Mouse (Mus musculus): Measurements from ENCODE around the gene Tsku. TPM values are rescaled to one million over a fixed set of nuclear protein-coding genes. Genes with fewer than 3 reads are reported as not detected.

The Tsku gene
- polyA plus RNA-seq, 1 experiment from 2014 or later, result 9.4 TPM

DNA sequence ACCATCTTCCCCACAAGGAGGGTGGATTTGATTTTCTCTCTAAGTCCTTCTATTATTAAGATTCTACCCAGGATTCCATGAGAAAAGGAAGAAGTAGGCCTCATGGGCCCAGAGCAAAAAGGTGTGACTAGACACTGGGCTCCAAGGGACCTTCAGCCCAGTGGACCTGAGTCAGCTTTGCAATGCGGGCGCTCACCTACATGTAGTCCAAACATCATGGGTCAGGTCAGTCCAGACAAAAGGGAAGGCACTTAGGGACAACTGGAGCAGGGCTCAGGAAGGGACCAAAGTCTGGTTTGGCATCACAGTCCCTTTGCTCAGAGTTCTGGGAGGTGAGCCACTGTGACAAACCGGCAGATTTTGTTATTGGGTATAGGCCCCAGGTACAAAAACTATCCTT, 9.6 kb downstream of the Tsku start:
- Histone ChIP-seq H3K4me1 (replicated peaks; ENCODE audit: control insufficient read depth, insufficient read depth, low read length) (peaks cover 10% of the 10 kb centered on the region), H3K27me3 (ENCODE audit: control insufficient read depth, insufficient read depth, low read depth, low read length) (no peaks in the 10 kb centered on the region), H3K4me3 (ENCODE audit: low read length) (no peak overlapping the region), H3K36me3 (ENCODE audit: control insufficient read depth, insufficient read depth, low read length) (peaks cover 11% of the 10 kb centered on the region; the same call in 1 of the 2 replicates), H3K9ac (ENCODE audit: low read length) (no peak overlapping the region; the same call in 1 of the 2 replicates), H3K9me3 (ENCODE audit: control insufficient read depth, low read length) (no peaks in the 10 kb centered on the region), H3K27ac (ENCODE audit: low read length) (no peak overlapping the region), H3K4me2 (ENCODE audit: low read depth, low read length) (no peak overlapping the region)
- ATAC-seq (ENCODE audit: low read depth), result no peak
- 94% methylated on average over 3 of the region's 3 CpGs for WGBS

DNA sequence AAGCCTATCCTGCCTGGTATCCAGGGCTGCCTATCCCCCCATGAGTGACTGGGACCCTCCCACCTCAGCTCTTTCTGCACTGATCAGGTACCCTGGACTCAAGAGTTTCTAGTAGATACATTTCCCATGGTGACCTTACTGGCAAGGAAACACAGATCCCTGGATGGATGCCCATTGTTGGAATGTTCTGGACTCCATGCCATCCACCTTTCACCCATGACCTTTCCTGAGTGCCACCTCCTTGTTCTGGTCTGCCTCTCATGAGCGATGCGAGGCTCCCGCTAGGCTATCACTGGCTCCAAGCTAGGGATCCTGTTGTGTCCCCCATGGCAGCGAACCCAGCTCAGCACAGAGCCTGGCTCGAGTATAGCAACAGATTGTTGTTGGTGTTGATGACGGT, 11.3 kb downstream of the Tsku start:
- peaks cover 11% of the 10 kb centered on the region; the same call in 1 of the 2 replicates for H3K36me3 ChIP-seq (ENCODE audit: control insufficient read depth, insufficient read depth, low read length)
- ATAC-seq (ENCODE audit: low read depth), result no peak
- H3K4me2 ChIP-seq (ENCODE audit: low read depth, low read length), result no peak overlapping the region
- H3K4me1 ChIP-seq (replicated peaks; ENCODE audit: control insufficient read depth, insufficient read depth, low read length), result peaks cover 7% of the 10 kb centered on the region; the same call in 1 of the 2 replicates
- no peaks in the 10 kb centered on the region for H3K9me3 ChIP-seq (ENCODE audit: control insufficient read depth, low read length)
- H3K27me3 ChIP-seq (ENCODE audit: control insufficient read depth, insufficient read depth, low read depth, low read length), result no peaks in the 10 kb centered on the region
- 85% methylated on average over 6 of the region's 6 CpGs for WGBS
- H3K9ac ChIP-seq (ENCODE audit: low read length), result no peak overlapping the region
- no peak overlapping the region for H3K27ac ChIP-seq (ENCODE audit: low read length)
- no peak overlapping the region for H3K4me3 ChIP-seq (ENCODE audit: low read length)

DNA sequence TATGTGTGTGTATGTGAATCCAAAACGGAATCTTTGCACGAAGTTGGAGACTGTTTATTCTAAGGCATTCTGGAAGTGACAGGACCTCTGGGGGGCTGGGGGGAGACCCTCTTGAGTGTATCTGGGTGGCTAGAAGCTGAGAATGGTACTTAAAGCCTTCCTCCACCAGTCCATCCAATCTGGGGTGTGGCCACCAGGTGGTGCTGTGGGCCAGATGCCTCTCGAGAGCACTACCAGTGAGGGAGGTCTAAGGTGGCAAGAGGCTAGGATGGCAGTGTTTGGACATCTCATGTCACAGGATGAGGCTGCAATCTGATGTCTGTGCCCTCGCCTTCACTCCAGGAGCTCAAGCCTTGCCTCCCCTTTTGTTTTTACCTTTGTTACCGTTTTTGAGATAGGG, 12.0 kb downstream of the Tsku start:
- WGBS, result 14% methylated on average over 5 of the region's 5 CpGs
- H3K27ac ChIP-seq (ENCODE audit: low read length), result no peak overlapping the region
- no peak overlapping the region for H3K9ac ChIP-seq (ENCODE audit: low read length)
- H3K36me3 ChIP-seq (ENCODE audit: control insufficient read depth, insufficient read depth, low read length), result peaks cover 11% of the 10 kb centered on the region; the same call in 1 of the 2 replicates
- no peak overlapping the region for H3K4me2 ChIP-seq (ENCODE audit: low read depth, low read length)
- H3K4me1 ChIP-seq (replicated peaks; ENCODE audit: control insufficient read depth, insufficient read depth, low read length), result no peaks in the 10 kb centered on the region
- no peak overlapping the region for H3K4me3 ChIP-seq (ENCODE audit: low read length)
- peak; percentile 44 for ATAC-seq (ENCODE audit: low read depth)
- H3K9me3 ChIP-seq (ENCODE audit: control insufficient read depth, low read length), result no peaks in the 10 kb centered on the region
- H3K27me3 ChIP-seq (ENCODE audit: control insufficient read depth, insufficient read depth, low read depth, low read length), result no peaks in the 10 kb centered on the region

DNA sequence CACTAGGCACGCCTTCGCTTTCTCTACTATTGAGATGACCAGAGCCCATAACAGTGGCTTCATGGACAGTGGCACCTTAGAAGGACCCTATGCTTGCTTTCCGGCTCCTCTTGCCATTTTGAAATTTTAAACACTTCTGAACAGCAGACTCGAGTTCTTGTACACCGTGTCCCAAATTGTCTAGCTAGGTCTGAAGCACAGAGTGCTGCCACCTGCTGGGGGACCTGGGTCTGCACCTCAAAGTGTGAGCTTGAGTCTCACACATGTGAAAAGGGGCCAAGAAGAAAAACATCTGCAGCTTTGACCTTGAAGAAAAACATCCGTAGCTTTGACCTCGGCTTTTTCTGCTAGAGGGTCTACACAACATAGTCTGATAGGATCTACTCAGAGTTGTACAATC, 13.1 kb downstream of the Tsku start:
- Histone ChIP-seq H3K27ac (ENCODE audit: low read length) (no peak overlapping the region), H3K27me3 (ENCODE audit: control insufficient read depth, insufficient read depth, low read depth, low read length) (no peaks in the 10 kb centered on the region), H3K9me3 (ENCODE audit: control insufficient read depth, low read length) (no peaks in the 10 kb centered on the region), H3K4me1 (replicated peaks; ENCODE audit: control insufficient read depth, insufficient read depth, low read length) (no peaks in the 10 kb centered on the region), H3K4me3 (ENCODE audit: low read length) (no peak overlapping the region), H3K9ac (ENCODE audit: low read length) (no peak overlapping the region), H3K4me2 (ENCODE audit: low read depth, low read length) (no peak overlapping the region), H3K36me3 (ENCODE audit: control insufficient read depth, insufficient read depth, low read length) (peaks cover 11% of the 10 kb centered on the region; the same call in 1 of the 2 replicates)
- peak; percentile 15; the same call in 1 of the 2 replicates for ATAC-seq (ENCODE audit: low read depth)
- 38% methylated on average over 7 of the region's 7 CpGs for WGBS

DNA sequence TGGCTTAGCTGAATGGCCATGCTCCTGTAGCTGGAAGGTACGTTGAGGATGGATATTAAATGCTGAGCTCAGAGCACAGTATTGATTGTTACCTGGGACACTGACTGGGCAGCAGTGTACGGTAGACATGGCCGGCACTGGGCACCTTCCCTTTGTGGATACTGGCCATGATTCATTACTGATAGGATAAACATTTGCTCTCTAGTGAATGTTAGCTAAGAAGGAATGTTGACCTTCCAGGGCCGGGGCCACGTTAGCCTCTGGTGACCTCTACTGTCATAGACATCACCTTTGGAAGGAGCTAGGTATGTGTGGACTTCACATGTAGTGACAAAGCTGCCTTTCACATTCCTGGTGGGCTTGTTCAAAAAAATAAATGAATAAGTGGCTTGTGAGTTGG, 13.7 kb downstream of the Tsku start:
- H3K4me2 ChIP-seq (ENCODE audit: low read depth, low read length), result no peak overlapping the region
- 18% methylated on average over 5 of the region's 5 CpGs for WGBS
- H3K4me1 ChIP-seq (replicated peaks; ENCODE audit: control insufficient read depth, insufficient read depth, low read length), result no peaks in the 10 kb centered on the region
- H3K4me3 ChIP-seq (ENCODE audit: low read length), result no peak overlapping the region
- no peak for ATAC-seq (ENCODE audit: low read depth)
- no peak overlapping the region for H3K27ac ChIP-seq (ENCODE audit: low read length)
- H3K36me3 ChIP-seq (ENCODE audit: control insufficient read depth, insufficient read depth, low read length), result peaks cover 11% of the 10 kb centered on the region; the same call in 1 of the 2 replicates
- no peaks in the 10 kb centered on the region; the same call in 1 of the 2 replicates for H3K27me3 ChIP-seq (ENCODE audit: control insufficient read depth, insufficient read depth, low read depth, low read length)
- H3K9ac ChIP-seq (ENCODE audit: low read length), result no peak overlapping the region
- no peaks in the 10 kb centered on the region for H3K9me3 ChIP-seq (ENCODE audit: control insufficient read depth, low read length)

DNA sequence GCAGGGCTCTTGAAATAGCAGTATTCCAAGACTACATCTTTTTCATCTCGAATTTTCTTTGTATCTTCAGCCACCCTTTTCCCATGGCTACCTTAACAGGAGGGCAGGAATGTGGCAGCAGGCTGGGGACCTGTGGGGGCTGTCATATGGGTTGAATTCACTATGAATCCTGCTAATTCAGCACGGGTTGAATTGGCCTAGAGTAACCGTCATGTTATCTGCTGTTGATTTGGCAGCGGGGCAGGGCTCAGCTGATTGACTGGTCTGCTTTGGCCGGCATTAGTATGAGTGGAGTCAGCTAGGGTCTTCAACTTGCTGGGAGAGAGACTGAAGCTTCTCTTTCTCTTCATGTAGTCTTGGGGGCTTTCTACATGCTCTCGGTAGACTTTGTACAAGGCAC, 16.1 kb downstream of the Tsku start:
- no peaks in the 10 kb centered on the region for H3K4me1 ChIP-seq (replicated peaks; ENCODE audit: control insufficient read depth, insufficient read depth, low read length)
- no peaks in the 10 kb centered on the region for H3K9me3 ChIP-seq (ENCODE audit: control insufficient read depth, low read length)
- no peak overlapping the region for H3K4me2 ChIP-seq (ENCODE audit: low read depth, low read length)
- H3K4me3 ChIP-seq (ENCODE audit: low read length), result no peak overlapping the region
- H3K9ac ChIP-seq (ENCODE audit: low read length), result no peak overlapping the region
- ATAC-seq (ENCODE audit: low read depth), result no peak
- H3K36me3 ChIP-seq (ENCODE audit: control insufficient read depth, insufficient read depth, low read length), result no peaks in the 10 kb centered on the region
- H3K27me3 ChIP-seq (ENCODE audit: control insufficient read depth, insufficient read depth, low read depth, low read length), result no peaks in the 10 kb centered on the region; the same call in 1 of the 2 replicates
- 38% methylated on average over 6 of the region's 6 CpGs for WGBS
- no peak overlapping the region for H3K27ac ChIP-seq (ENCODE audit: low read length)

DNA sequence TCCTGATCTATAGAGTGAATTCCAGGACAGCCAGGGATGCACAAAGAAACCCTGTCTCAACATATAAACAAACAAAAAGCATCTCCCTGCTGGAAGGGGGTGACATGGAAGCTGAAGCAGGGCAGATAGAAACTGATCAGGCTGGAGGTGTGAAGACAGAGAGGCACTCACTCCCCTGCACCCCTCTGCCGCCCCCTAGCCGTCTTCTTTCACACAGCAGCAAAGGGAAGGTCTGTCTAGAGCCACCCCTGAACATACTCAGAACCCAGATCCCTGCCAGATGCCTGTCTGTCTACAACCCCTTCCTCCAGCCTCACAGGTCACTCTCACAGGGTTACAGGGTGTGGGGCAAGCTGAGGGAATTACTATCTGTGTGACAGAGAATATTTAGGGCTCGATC, 16.8 kb downstream of the Tsku start:
- ATAC-seq (ENCODE audit: low read depth), result no peak; the same call in 1 of the 2 replicates

DNA sequence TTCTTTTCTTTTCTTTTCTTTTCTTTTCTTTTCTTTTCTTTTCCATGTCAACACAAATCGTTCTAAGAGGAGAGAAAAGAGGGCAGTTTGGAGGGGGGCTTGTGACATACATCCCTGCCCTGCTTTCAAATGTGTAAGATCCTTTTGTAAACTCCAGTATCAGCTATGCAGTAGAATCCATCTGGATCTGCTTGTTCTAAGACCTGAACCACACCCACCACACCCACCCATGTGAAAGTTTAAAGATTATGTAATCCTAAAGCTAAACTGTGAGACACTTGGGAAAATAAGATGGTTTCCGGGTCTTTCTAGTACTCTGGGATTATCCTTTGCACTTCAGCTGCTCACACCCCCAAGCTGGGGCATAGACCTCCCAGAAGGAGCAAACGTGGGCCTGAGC, 18.9 kb downstream of the Tsku start:
- Histone ChIP-seq H3K4me1 (replicated peaks; ENCODE audit: control insufficient read depth, insufficient read depth, low read length) (no peaks in the 10 kb centered on the region), H3K27me3 (ENCODE audit: control insufficient read depth, insufficient read depth, low read depth, low read length) (no peaks in the 10 kb centered on the region; the same call in 1 of the 2 replicates), H3K27ac (ENCODE audit: low read length) (no peak overlapping the region), H3K36me3 (ENCODE audit: control insufficient read depth, insufficient read depth, low read length) (no peaks in the 10 kb centered on the region), H3K4me2 (ENCODE audit: low read depth, low read length) (no peak overlapping the region), H3K9ac (ENCODE audit: low read length) (no peak overlapping the region), H3K4me3 (ENCODE audit: low read length) (no peak overlapping the region), H3K9me3 (ENCODE audit: control insufficient read depth, low read length) (no peaks in the 10 kb centered on the region)
- no peak for ATAC-seq (ENCODE audit: low read depth)
- WGBS, result 53% methylated on average over 3 of the region's 3 CpGs

More for the DNA sequence above, 16.8 kb downstream of the Tsku start:
- Histone ChIP-seq H3K9me3 (ENCODE audit: control insufficient read depth, low read length) (no peaks in the 10 kb centered on the region), H3K4me2 (ENCODE audit: low read depth, low read length) (no peak overlapping the region), H3K4me3 (ENCODE audit: low read length) (no peak overlapping the region), H3K27ac (ENCODE audit: low read length) (no peak overlapping the region), H3K36me3 (ENCODE audit: control insufficient read depth, insufficient read depth, low read length) (no peaks in the 10 kb centered on the region), H3K4me1 (replicated peaks; ENCODE audit: control insufficient read depth, insufficient read depth, low read length) (no peaks in the 10 kb centered on the region), H3K27me3 (ENCODE audit: control insufficient read depth, insufficient read depth, low read depth, low read length) (no peaks in the 10 kb centered on the region; the same call in 1 of the 2 replicates), H3K9ac (ENCODE audit: low read length) (no peak overlapping the region)
- 20% methylated on average over 3 of the region's 3 CpGs for WGBS

DNA sequence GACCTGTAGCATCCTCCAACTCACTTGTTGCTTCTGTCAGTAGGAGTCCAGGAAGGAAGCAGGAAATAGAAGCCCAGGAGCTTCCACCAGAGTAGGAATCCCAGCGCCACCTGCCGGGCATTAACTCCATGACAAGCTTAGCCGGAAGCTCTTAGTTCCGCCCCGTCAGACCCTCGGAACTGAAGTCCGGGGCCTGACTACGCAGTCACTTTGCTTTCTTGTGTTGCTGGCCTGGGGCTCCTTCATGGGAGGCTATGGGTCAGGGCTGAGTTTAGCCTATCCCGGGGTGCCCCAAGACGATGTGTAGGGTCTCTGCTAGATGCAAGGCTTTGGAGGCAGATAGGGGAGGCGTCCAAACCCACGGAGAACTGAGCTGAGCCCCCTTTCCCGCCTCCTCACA, 19.7 kb downstream of the Tsku start:
- peak; percentile 77 for ATAC-seq (ENCODE audit: low read depth)
- Histone ChIP-seq H3K36me3 (ENCODE audit: control insufficient read depth, insufficient read depth, low read length) (no peaks in the 10 kb centered on the region), H3K4me1 (replicated peaks; ENCODE audit: control insufficient read depth, insufficient read depth, low read length) (no peaks in the 10 kb centered on the region), H3K4me2 (ENCODE audit: low read depth, low read length) (peak overlapping the region; percentile 91), H3K9ac (ENCODE audit: low read length) (peak overlapping the region; percentile 77), H3K27ac (ENCODE audit: low read length) (no peak overlapping the region), H3K27me3 (ENCODE audit: control insufficient read depth, insufficient read depth, low read depth, low read length) (no peaks in the 10 kb centered on the region; the same call in 1 of the 2 replicates), H3K4me3 (ENCODE audit: low read length) (peak overlapping the region; percentile 48), H3K9me3 (ENCODE audit: control insufficient read depth, low read length) (no peaks in the 10 kb centered on the region)
- WGBS, result 2% methylated on average over 13 of the region's 13 CpGs

DNA sequence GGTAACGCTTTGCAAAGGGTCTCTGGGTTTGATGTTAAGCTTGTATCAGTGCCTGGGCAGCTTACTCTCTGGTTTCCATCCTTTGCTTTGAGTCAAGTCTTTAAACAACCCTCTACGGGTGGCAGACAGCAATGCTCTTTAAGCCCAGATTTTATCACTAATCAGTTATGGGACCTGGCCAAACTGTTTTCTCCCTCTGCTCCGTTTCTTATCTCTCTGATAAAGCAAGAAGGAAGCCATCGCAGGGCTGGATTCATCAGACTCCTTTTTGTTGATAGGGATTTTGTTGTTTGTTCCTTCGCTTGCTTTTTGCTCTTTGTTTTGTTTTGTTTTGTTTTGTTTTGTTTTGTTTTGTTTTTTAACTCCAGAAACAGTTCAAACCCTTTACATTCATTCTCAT, 20.8 kb downstream of the Tsku start:
- WGBS, result 52% methylated on average over 5 of the region's 5 CpGs
- Histone ChIP-seq H3K4me2 (ENCODE audit: low read depth, low read length) (no peak overlapping the region), H3K27ac (ENCODE audit: low read length) (no peak overlapping the region), H3K4me3 (ENCODE audit: low read length) (no peak overlapping the region), H3K27me3 (ENCODE audit: control insufficient read depth, insufficient read depth, low read depth, low read length) (no peaks in the 10 kb centered on the region; the same call in 1 of the 2 replicates), H3K9ac (ENCODE audit: low read length) (no peak overlapping the region), H3K4me1 (replicated peaks; ENCODE audit: control insufficient read depth, insufficient read depth, low read length) (no peaks in the 10 kb centered on the region), H3K36me3 (ENCODE audit: control insufficient read depth, insufficient read depth, low read length) (no peaks in the 10 kb centered on the region), H3K9me3 (ENCODE audit: control insufficient read depth, low read length) (no peaks in the 10 kb centered on the region)
- no peak for ATAC-seq (ENCODE audit: low read depth)
